Mouse (Mus musculus): ENCODE measurements around the gene Slc27a5.

DNA sequence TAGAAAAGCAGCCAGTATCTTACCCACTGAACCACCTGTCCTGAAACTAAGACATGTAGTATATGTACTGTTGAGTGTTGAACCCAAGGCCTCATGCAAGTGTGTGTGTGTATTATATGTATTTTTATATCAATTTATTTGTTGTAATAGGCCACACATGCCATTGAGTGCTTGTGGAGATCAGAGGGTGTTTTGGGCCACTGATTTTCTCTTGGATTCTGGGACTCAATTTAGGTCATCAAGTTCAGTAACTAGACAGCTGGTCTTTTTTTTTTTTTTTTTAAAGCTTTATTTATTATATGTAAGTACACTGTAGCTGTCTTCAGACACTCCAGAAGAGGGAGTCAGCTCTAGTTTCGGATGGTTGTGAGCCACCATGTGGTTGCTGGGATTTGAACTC is 17.2 kb upstream of the Slc27a5 start:
- TF ChIP-seq CTCF (IDR thresholded peaks at IDR 0.05; ENCODE audit: insufficient read depth, low read depth, low read length) (no peak), POLR2A (IDR thresholded peaks at IDR 0.05; ENCODE audit: insufficient read depth, low read depth, low read length) (no peak)
